ENCODE assay signal across 17 mouse cellular contexts in genomic region chr15:97019323-97019722, GRCm38 (mm10). TPM values are rescaled to one million over a fixed set of nuclear protein-coding genes. Genes with fewer than 3 reads are reported as not detected.
DNase-seq lines count a peak whose midpoint lies in the region; ATAC-seq and TF ChIP-seq lines count a peak whose summit lies in the region.
"Had no signal": no experiment of that assay in that cellular context is flagged by ENCODE, and none has a peak within 500 bp of the region (broad histone marks: within the 10 kb centered on the region; RNA-seq: fewer than 3 reads in every experiment).

No protein-coding gene starts in this region.

- ATAC-seq in lung, embryonic 14.5 days (ENCODE audit: insufficient read depth): no peak
- ATAC-seq in intestine, embryonic 16.5 days: peak; percentile 66; the same call in 1 of the 2 replicates
- no peak; the same call in 1 of the 2 replicates for ATAC-seq in liver, embryonic 13.5 days (ENCODE audit: low read depth)
- no peak for ATAC-seq in stomach, embryonic 16.5 days (ENCODE audit: insufficient read depth, low FRiP score)
- no peak for ATAC-seq in hindbrain, embryonic 14.5 days (ENCODE audit: low FRiP score)
- no peak for ATAC-seq in hindbrain, embryonic 11.5 days (ENCODE audit: low FRiP score)
- ATAC-seq: forebrain, embryonic 16.5 days had no signal

- no peaks in the 10 kb centered on the region for H3K27me3 ChIP-seq in lung, embryonic 14.5 days (ENCODE audit: insufficient read depth, low read length)
- H3K27me3 ChIP-seq in intestine, embryonic 16.5 days (replicated peaks; ENCODE audit: control insufficient read depth, insufficient read depth, low read length): no peaks in the 10 kb centered on the region
- H3K27me3 ChIP-seq in liver, embryonic 13.5 days: no peaks in the 10 kb centered on the region
- H3K27me3 ChIP-seq in stomach, embryonic 16.5 days (ENCODE audit: control insufficient read depth, insufficient read depth, low read length): no peaks in the 10 kb centered on the region
- no peaks in the 10 kb centered on the region for H3K27me3 ChIP-seq in hindbrain, embryonic 14.5 days (ENCODE audit: control insufficient read depth, insufficient read depth, low read length)
- no peaks in the 10 kb centered on the region for H3K27me3 ChIP-seq in hindbrain, embryonic 11.5 days (ENCODE audit: control insufficient read depth, insufficient read depth, low read length)
- H3K27me3 ChIP-seq: hindbrain, embryonic 13.5 days; limb, embryonic 13.5 days; megakaryocyte, embryonic 14.5 days had no signal

- no peak overlapping the region for H3K9ac ChIP-seq in lung, embryonic 14.5 days
- H3K9ac ChIP-seq in intestine, embryonic 16.5 days (ENCODE audit: low read depth, low read length): no peak overlapping the region
- no peak overlapping the region for H3K9ac ChIP-seq in liver, embryonic 13.5 days
- no peak overlapping the region for H3K9ac ChIP-seq in stomach, embryonic 16.5 days (ENCODE audit: low read length)
- no peak overlapping the region for H3K9ac ChIP-seq in hindbrain, embryonic 14.5 days
- H3K9ac ChIP-seq in hindbrain, embryonic 11.5 days (ENCODE audit: low read depth, low read length): no peak overlapping the region
- H3K9ac ChIP-seq: hindbrain, embryonic 13.5 days; limb, embryonic 13.5 days had no signal

- H3K4me3 ChIP-seq in lung, embryonic 14.5 days (ENCODE audit: low read depth, low read length): no peak overlapping the region
- peak overlapping the region; percentile 22 for H3K4me3 ChIP-seq in intestine, embryonic 16.5 days (ENCODE audit: low read length)
- peak overlapping the region; percentile 20 for H3K4me3 ChIP-seq in liver, embryonic 13.5 days (replicated peaks)
- no peak overlapping the region; the same call in 1 of the 2 replicates for H3K4me3 ChIP-seq in stomach, embryonic 16.5 days (replicated peaks; ENCODE audit: low read length)
- H3K4me3 ChIP-seq in hindbrain, embryonic 14.5 days (replicated peaks; ENCODE audit: low read length): no peak overlapping the region
- H3K4me3 ChIP-seq in hindbrain, embryonic 11.5 days (ENCODE audit: low read depth, low read length): no peak overlapping the region
- H3K4me3 ChIP-seq: hindbrain, embryonic 13.5 days; limb, embryonic 13.5 days; megakaryocyte, embryonic 14.5 days had no signal

- no peak for TF ChIP-seq CTCF in lung, embryonic 14.5 days (IDR thresholded peaks at IDR 0.05; ENCODE audit: low read depth)

- H3K4me2 ChIP-seq in lung, embryonic 14.5 days: 0 out of 2 replicates have a peak overlapping the region, but pooled peaks have one; percentile 13
- peak overlapping the region; percentile 52 for H3K4me2 ChIP-seq in intestine, embryonic 16.5 days (ENCODE audit: low read depth, low read length)
- peak overlapping the region; percentile 25 for H3K4me2 ChIP-seq in liver, embryonic 13.5 days
- H3K4me2 ChIP-seq in stomach, embryonic 16.5 days (ENCODE audit: low read depth, low read length): peak overlapping the region; percentile 11; the same call in 1 of the 2 replicates
- H3K4me2 ChIP-seq in hindbrain, embryonic 14.5 days (replicated peaks): no peak overlapping the region
- H3K4me2 ChIP-seq in hindbrain, embryonic 11.5 days (replicated peaks; ENCODE audit: low read depth, low read length): no peak overlapping the region
- H3K4me2 ChIP-seq: hindbrain, embryonic 13.5 days; limb, embryonic 13.5 days had no signal

- no peaks in the 10 kb centered on the region for H3K9me3 ChIP-seq in lung, embryonic 14.5 days (ENCODE audit: low read depth, low read length)
- no peaks in the 10 kb centered on the region for H3K9me3 ChIP-seq in intestine, embryonic 16.5 days (ENCODE audit: control insufficient read depth, low read length)
- H3K9me3 ChIP-seq in liver, embryonic 13.5 days (replicated peaks): no peaks in the 10 kb centered on the region
- H3K9me3 ChIP-seq in stomach, embryonic 16.5 days (replicated peaks; ENCODE audit: control insufficient read depth, low read length): no peaks in the 10 kb centered on the region
- peaks cover 8% of the 10 kb centered on the region; the same call in 1 of the 2 replicates for H3K9me3 ChIP-seq in hindbrain, embryonic 14.5 days (ENCODE audit: control insufficient read depth, low read length)
- no peaks in the 10 kb centered on the region for H3K9me3 ChIP-seq in hindbrain, embryonic 11.5 days (ENCODE audit: control insufficient read depth, low read length)
- H3K9me3 ChIP-seq: hindbrain, embryonic 13.5 days; limb, embryonic 13.5 days had no signal

- DNase-seq in lung, embryonic 14.5 days: no peak
- no peak for DNase-seq in lung, postnatal 4 days
- no peak for DNase-seq in liver, embryonic 13.5 days
- no peak for DNase-seq in hindbrain, embryonic 14.5 days (ENCODE audit: low spot score)
- no peak for DNase-seq in hindbrain, embryonic 11.5 days (ENCODE audit: low spot score)
- DNase-seq: cerebellum, adult 8-10 months; gastrocnemius, postnatal 36 days; heart, postnatal 14 days; kidney, adult 18-20 months; kidney, postnatal 10 days; right cerebral cortex, postnatal 25 days had no signal

- 62% methylated on average over 11 of the region's 11 CpGs for WGBS in lung, embryonic 14.5 days
- 51% methylated on average over 11 of the region's 11 CpGs for WGBS in intestine, embryonic 16.5 days
- 60% methylated on average over 11 of the region's 11 CpGs for whole genome bisulfite sequencing in liver, embryonic 13.5 days (ENCODE audit: insufficient replicate concordance)
- 54% methylated on average over 11 of the region's 11 CpGs for WGBS in stomach, embryonic 16.5 days
- 89% methylated on average over 11 of the region's 11 CpGs for WGBS in hindbrain, embryonic 14.5 days
- WGBS in hindbrain, embryonic 11.5 days: 91% methylated on average over 11 of the region's 11 CpGs

- H3K4me1 ChIP-seq in lung, embryonic 14.5 days (ENCODE audit: insufficient read depth): 0 out of 2 replicates have a peak, but pooled peaks cover 3% of the 10 kb centered on the region
- 0 out of 2 replicates have a peak, but pooled peaks cover 3% of the 10 kb centered on the region for H3K4me1 ChIP-seq in intestine, embryonic 16.5 days (ENCODE audit: control insufficient read depth, insufficient read depth, low read length)
- peaks cover 4% of the 10 kb centered on the region; the same call in 1 of the 2 replicates for H3K4me1 ChIP-seq in liver, embryonic 13.5 days (replicated peaks)
- H3K4me1 ChIP-seq in stomach, embryonic 16.5 days (ENCODE audit: control insufficient read depth, insufficient read depth, low read length): peaks cover 4% of the 10 kb centered on the region
- H3K4me1 ChIP-seq in hindbrain, embryonic 14.5 days (replicated peaks; ENCODE audit: control insufficient read depth, insufficient read depth, low read length): no peaks in the 10 kb centered on the region
- H3K4me1 ChIP-seq in hindbrain, embryonic 11.5 days (replicated peaks; ENCODE audit: control insufficient read depth, insufficient read depth, low read length): no peaks in the 10 kb centered on the region
- H3K4me1 ChIP-seq: hindbrain, embryonic 13.5 days; limb, embryonic 13.5 days; megakaryocyte, embryonic 14.5 days had no signal

- peaks cover 14% of the 10 kb centered on the region for H3K36me3 ChIP-seq in lung, embryonic 14.5 days (ENCODE audit: insufficient read depth)
- H3K36me3 ChIP-seq in intestine, embryonic 16.5 days (ENCODE audit: control insufficient read depth, insufficient read depth, low read length): no peaks in the 10 kb centered on the region
- no peaks in the 10 kb centered on the region for H3K36me3 ChIP-seq in liver, embryonic 13.5 days
- H3K36me3 ChIP-seq in stomach, embryonic 16.5 days (ENCODE audit: control insufficient read depth, insufficient read depth, low read length): no peaks in the 10 kb centered on the region
- H3K36me3 ChIP-seq in hindbrain, embryonic 14.5 days (replicated peaks; ENCODE audit: control insufficient read depth, insufficient read depth): no peaks in the 10 kb centered on the region
- H3K36me3 ChIP-seq in hindbrain, embryonic 11.5 days (ENCODE audit: control insufficient read depth, insufficient read depth, low read length): no peaks in the 10 kb centered on the region
- H3K36me3 ChIP-seq: hindbrain, embryonic 13.5 days had no signal

- H3K27ac ChIP-seq in lung, embryonic 14.5 days (ENCODE audit: low read depth): no peak overlapping the region
- H3K27ac ChIP-seq in intestine, embryonic 16.5 days (ENCODE audit: low read length): no peak overlapping the region
- H3K27ac ChIP-seq in liver, embryonic 13.5 days: peak overlapping the region; percentile 53
- H3K27ac ChIP-seq in stomach, embryonic 16.5 days (ENCODE audit: low read length): no peak overlapping the region
- H3K27ac ChIP-seq in hindbrain, embryonic 14.5 days: no peak overlapping the region
- no peak overlapping the region for H3K27ac ChIP-seq in hindbrain, embryonic 11.5 days (ENCODE audit: low read depth, low read length)
- H3K27ac ChIP-seq: hindbrain, embryonic 13.5 days; limb, embryonic 13.5 days had no signal

RNA-seq across cellular contexts. Expression of gene Slc38a4, which starts 36.4 kb away (rescaled TPM):
- 92.3 and 93.8 TPM in 2 replicates for polyA plus RNA-seq in lung, embryonic 14.5 days (2014; fragmentation: Nextera tagmentation; extraction: Ambion mirVana)
- 31.9 and 32.8 TPM in 2 replicates for polyA plus RNA-seq in intestine, embryonic 16.5 days (2015; fragmentation: Nextera tagmentation; extraction: Ambion mirVana)
- polyA plus RNA-seq in liver, embryonic 13.5 days (2015; fragmentation: Nextera tagmentation; extraction: Ambion mirVana): 38.3 and 50.7 TPM in 2 replicates
- 51.7 and 63.0 TPM in 2 replicates for polyA plus RNA-seq in stomach, embryonic 16.5 days (2015; fragmentation: Nextera tagmentation; extraction: Ambion mirVana)
- polyA plus RNA-seq in hindbrain, embryonic 14.5 days (2014; fragmentation: Nextera tagmentation; extraction: Ambion mirVana): 3.6 and 3.9 TPM in 2 replicates
- 36.3 and 39.7 TPM in 2 replicates for polyA plus RNA-seq in hindbrain, embryonic 11.5 days (2014; fragmentation: Nextera tagmentation; extraction: Ambion mirVana)

Comparison
In these comparisons a context has a peak if more than half of its experiments do, and no peak if none do; other contexts are left out.
1. H3K4me2 ChIP-seq: peak in lung, embryonic 14.5 days (single experiment), intestine, embryonic 16.5 days (single experiment), liver, embryonic 13.5 days (single experiment) and stomach, embryonic 16.5 days (single experiment); none in hindbrain, embryonic 14.5 days (single experiment) and hindbrain, embryonic 11.5 days (single experiment).
2. H3K4me3 ChIP-seq: peak in intestine, embryonic 16.5 days (single experiment) and liver, embryonic 13.5 days (single experiment); none in lung, embryonic 14.5 days (single experiment), stomach, embryonic 16.5 days (single experiment), hindbrain, embryonic 14.5 days (single experiment) and hindbrain, embryonic 11.5 days (single experiment).